Mouse (Mus musculus) granulocyte monocyte progenitor cell, adult 5-6 weeks (primary cell): Measurements from ENCODE around the gene 2210407C18Rik. TPM values are rescaled to one million over a fixed set of nuclear protein-coding genes. Genes with fewer than 3 reads are reported as not detected.

Experiments used
- ATAC-seq: replicated peaks from 2 replicates; pipeline ENCODE4 v1.8.0; 2016; ENCODE audit warnings: mild to moderate bottlenecking, moderate TSS enrichment, inconsistent platforms; ENCODE audit not compliant: poor library complexity, severe bottlenecking
- total RNA-seq, 2 experiments: library from RNA; stranded (forward) in 1 of 2; stranded (reverse) in 1 of 2; fragments of 200-712, 200-1000 nt in 1 of 2; fragments of >200 nt in 1 of 2; fragmentation: Nextera tagmentation in 1 of 2; gene quantifications; 2 replicates each; pipeline ENCODE4 v1.2.3; 2014 to 2017

Gene 2210407C18Rik
- total RNA-seq (2014; fragmentation: Nextera tagmentation) (not detected in 2 replicates), total RNA-seq (2017) (not detected in 2 replicates)

- ATAC-seq: no peak
These were observed at the start of gene 2210407C18Rik for GRCm38 (mm10) chr11:58615975-58616374. 2210407C18Rik (minus strand) TSS chr11:58616075.

- ATAC-seq: no peak
These were observed 42.7 kb upstream of the 2210407C18Rik start, which contains the start of gene Olfr322 for GRCm38 (mm10) chr11:58658596-58658995. Olfr322 (plus strand) TSS chr11:58658782.

GRCm38 (mm10) chr11:58655151-58655550, 39.3 kb upstream of the 2210407C18Rik start:
- no peak for ATAC-seq

GRCm38 (mm10) chr11:58643350-58643749, 27.5 kb upstream of the 2210407C18Rik start:
- peak; percentile 69 for ATAC-seq

- ATAC-seq: peak; percentile 38; the same call in 1 of the 2 replicates
These were observed 25.9 kb upstream of the 2210407C18Rik start for GRCm38 (mm10) chr11:58641638-58642358.

- no peak for ATAC-seq
These were observed 25.2 kb upstream of the 2210407C18Rik start for GRCm38 (mm10) chr11:58641057-58641456.

GRCm38 (mm10) chr11:58640272-58640867, 24.5 kb upstream of the 2210407C18Rik start, which contains the start of gene Trim58:
Trim58 (plus strand) TSS chr11:58640465.
- peak; percentile 65 for ATAC-seq

- no peak for ATAC-seq
These were observed 22.4 kb upstream of the 2210407C18Rik start for GRCm38 (mm10) chr11:58638176-58638701.

GRCm38 (mm10) chr11:58636376-58636977, 20.6 kb upstream of the 2210407C18Rik start:
- ATAC-seq: peak; percentile 72

- no peak for ATAC-seq
These were observed 19.0 kb upstream of the 2210407C18Rik start for GRCm38 (mm10) chr11:58634878-58635277.

GRCm38 (mm10) chr11:58630401-58630800, 14.5 kb upstream of the 2210407C18Rik start, which contains the start of gene Olfr323:
Olfr323 (minus strand) TSS chr11:58630501.
- no peak for ATAC-seq

GRCm38 (mm10) chr11:58626146-58626545, 10.3 kb upstream of the 2210407C18Rik start:
- ATAC-seq: peak; percentile 52; the same call in 1 of the 2 replicates

- no peak for ATAC-seq
These were observed 2.9 kb upstream of the 2210407C18Rik start for GRCm38 (mm10) chr11:58618793-58619192.

- ATAC-seq: no peak
These were observed 2.5 kb upstream of the 2210407C18Rik start for GRCm38 (mm10) chr11:58618369-58618768.

GRCm38 (mm10) chr11:58614526-58614925, 1.3 kb downstream of the 2210407C18Rik start:
- no peak for ATAC-seq

GRCm38 (mm10) chr11:58613359-58613758, 2.5 kb downstream of the 2210407C18Rik start:
- no peak for ATAC-seq

- no peak for ATAC-seq
These were observed 8.8 kb downstream of the 2210407C18Rik start for GRCm38 (mm10) chr11:58607030-58607429.

- ATAC-seq: no peak
These were observed 9.5 kb downstream of the 2210407C18Rik start for GRCm38 (mm10) chr11:58606177-58606919.

GRCm38 (mm10) chr11:58605228-58605627, 10.6 kb downstream of the 2210407C18Rik start:
- ATAC-seq: no peak

GRCm38 (mm10) chr11:58604688-58605087, 11.2 kb downstream of the 2210407C18Rik start:
- no peak for ATAC-seq
